Mouse (Mus musculus) bone marrow macrophage, adult 2 months (primary cell): ENCODE measurements at regions not wholly inside any gene's neighbourhood (a gene's known extent, or its start where the extent isn't known, plus 50 kb on each side); places are given as distances from the start of the nearest gene placed in this dataset.

Experiments
- CTCF ChIP-seq: IDR thresholded peaks from 2 replicates; pipeline ENCODE4 v1.5.1; 2012; ENCODE audit warnings: low read depth, mild to moderate bottlenecking, low read length, moderate library complexity
- POLR2A ChIP-seq: IDR thresholded peaks from 2 replicates; pipeline ENCODE4 v1.6.1; 2012; ENCODE audit warnings: mild to moderate bottlenecking, low read depth, low read length, borderline replicate concordance

GRCm38 (mm10) chr5:118984251-118984650 lies 423.8 kb downstream of the Med13l start:
- no peak for TF ChIP-seq CTCF
- no peak for TF ChIP-seq POLR2A
